ENCODE assay signal across 16 mouse cellular contexts in genomic region chr5:52213143-52213900, GRCm38 (mm10). TPM values are rescaled to one million over a fixed set of nuclear protein-coding genes. Genes with fewer than 3 reads are reported as not detected.
A peak's percentile ranks its signal among the peaks of the same experiment; 100 is the strongest.
DNase-seq lines count a peak whose midpoint lies in the region; ATAC-seq lines count a peak whose summit lies in the region.
"Had no signal": no experiment of that assay in that cellular context is flagged by ENCODE, and none has a peak within 500 bp of the region (broad histone marks: within the 10 kb centered on the region; RNA-seq: fewer than 3 reads in every experiment).

No protein-coding gene starts in this region.

- intact Hi-C loops in heart, postnatal 10 days (cut with DNase I), result no loop called here

- no peak overlapping the region for H3K4me3 ChIP-seq in heart, embryonic 14.5 days (ENCODE audit: control insufficient read depth in 1 of 2, insufficient read depth in 1 of 2, low read depth in 1 of 2, low read length in 2 of 2)
- no peak overlapping the region for H3K4me3 ChIP-seq in liver, embryonic 12.5 days
- H3K4me3 ChIP-seq: left cerebral cortex, adult 2 months had no signal

- H3K4me2 ChIP-seq in heart, embryonic 14.5 days (ENCODE audit: low read length), result no peak overlapping the region
- peak overlapping the region; percentile 26; the same call in 1 of the 2 replicates for H3K4me2 ChIP-seq in liver, embryonic 12.5 days
- H3K4me2 ChIP-seq: hindbrain, embryonic 14.5 days had no signal

- DNase-seq in heart, postnatal 10 days, result no peak
- DNase-seq in right cerebral cortex, adult 18-20 months, result peak; percentile 42
- DNase-seq in right cerebral cortex, postnatal 14 days, result no peak
- DNase-seq in telencephalon, adult 2 months (ENCODE audit: low read depth, low spot score), result peak; percentile 73
- DNase-seq in thymus, adult 18-20 months, result no peak
- DNase-seq: adrenal gland, postnatal 14 days; cerebellum, adult 9-11 months; lung, adult 2 months; thymus, postnatal 25 days had no signal

- WGBS in heart, embryonic 14.5 days, result 27% methylated on average over 7 of the region's 7 CpGs
- 45% methylated on average over 7 of the region's 7 CpGs for WGBS in liver, embryonic 12.5 days (ENCODE audit: insufficient replicate concordance)

- no peaks in the 10 kb centered on the region for H3K36me3 ChIP-seq in heart, embryonic 14.5 days (ENCODE audit: control insufficient read depth, insufficient read depth, low read length)
- no peaks in the 10 kb centered on the region for H3K36me3 ChIP-seq in liver, embryonic 12.5 days

- no peak overlapping the region for H3K9ac ChIP-seq in heart, embryonic 14.5 days (ENCODE audit: low read length)
- 0 out of 2 replicates have a peak overlapping the region, but pooled peaks have one; percentile 2 for H3K9ac ChIP-seq in liver, embryonic 12.5 days
- H3K9ac ChIP-seq: hindbrain, embryonic 14.5 days had no signal

- H3K27me3 ChIP-seq in heart, embryonic 14.5 days (ENCODE audit: control insufficient read depth, insufficient read depth, low read length), result no peaks in the 10 kb centered on the region
- peaks cover 3% of the 10 kb centered on the region for H3K27me3 ChIP-seq in liver, embryonic 12.5 days (replicated peaks)

- peak; percentile 37 for ATAC-seq in heart, embryonic 14.5 days (ENCODE audit: insufficient number of reproducible peaks, insufficient read depth, low FRiP score, low read depth)
- ATAC-seq in liver, embryonic 12.5 days, result peak; percentile 86
- ATAC-seq: CD4-positive, CD25-positive, alpha-beta regulatory T cell, adult 4 months; intestine, embryonic 16.5 days had no signal

- peaks cover 18 to 24% of the 10 kb centered on the region in 2 experiments for H3K4me1 ChIP-seq in heart, embryonic 14.5 days (ENCODE audit: control insufficient read depth in 2 of 2, insufficient read depth in 2 of 2, low read length in 2 of 2)
- H3K4me1 ChIP-seq in liver, embryonic 12.5 days, result peaks cover 15% of the 10 kb centered on the region

- H3K9me3 ChIP-seq in heart, embryonic 14.5 days (ENCODE audit: control insufficient read depth, low read length), result no peaks in the 10 kb centered on the region
- no peaks in the 10 kb centered on the region for H3K9me3 ChIP-seq in liver, embryonic 12.5 days (replicated peaks)

- peak overlapping the region; percentile 44; a peak in 3 of 4 replicates for H3K27ac ChIP-seq in heart, embryonic 14.5 days (replicated peaks in 1 of 2; ENCODE audit: control insufficient read depth in 1 of 2, insufficient read depth in 1 of 2, low read depth in 2 of 2, low read length in 2 of 2)
- H3K27ac ChIP-seq in liver, embryonic 12.5 days, result 0 out of 2 replicates have a peak overlapping the region, but pooled peaks have one; percentile 14
- H3K27ac ChIP-seq: hindbrain, embryonic 14.5 days; kidney, postnatal 0 days; left cerebral cortex, adult 2 months had no signal

RNA-seq across cellular contexts. Expression of gene Dhx15, which starts 23.0 kb away (rescaled TPM):
- 44.9 and 47.2 TPM in 2 replicates for polyA plus RNA-seq in heart, embryonic 14.5 days (2014; fragmentation: Nextera tagmentation; extraction: Ambion mirVana)
- total RNA-seq in heart, postnatal 10 days (2021), result 10 to 100 TPM; 74.0 to 76.7 TPM
- polyA plus RNA-seq in liver, embryonic 12.5 days (2016; fragmentation: Nextera tagmentation; extraction: Ambion mirVana), result 114 and 118 TPM in 2 replicates

Comparison
In these comparisons a context has a peak if more than half of its experiments do, and no peak if none do; other contexts are left out.
1. DNase-seq: peak in right cerebral cortex, adult 18-20 months (single experiment) and telencephalon, adult 2 months (single experiment); none in heart, postnatal 10 days (0 of 2), right cerebral cortex, postnatal 14 days (single experiment) and thymus, adult 18-20 months (0 of 2).